Mouse (Mus musculus) forebrain, embryonic 12.5 days (tissue): Measurements from ENCODE around the gene Pak7. TPM values are rescaled to one million over a fixed set of nuclear protein-coding genes. Genes with fewer than 3 reads are reported as not detected.
"Not testable (repeated sequence)": the region's sequence is repeated elsewhere in the genome, so short reads cannot be mapped to it uniquely, and the experiment has no call there.

Source experiments
- ATAC-seq: fragments of 200-750 bp; cut with Nextera tagmentation; 2 replicates; pipeline ENCODE4 v1.8.0; 2017; ENCODE audit warnings: moderate TSS enrichment; ENCODE audit not compliant: low FRiP score
- H3K27ac ChIP-seq: fragments of 300-500 bp; sonication (generic); 2 replicates; pipeline ENCODE4 v1.5.1; 2016; ENCODE audit warnings: mild to moderate bottlenecking
- H3K27me3 ChIP-seq: fragments of 300-500 bp; sonication (generic); 2 replicates; pipeline ENCODE4 v1.6.1; 2016; ENCODE audit warnings: mild to moderate bottlenecking
- H3K36me3 ChIP-seq: fragments of 300-500 bp; sonication (generic); replicated peaks from 2 replicates; pipeline ENCODE4 v1.6.1; 2016; ENCODE audit warnings: mild to moderate bottlenecking
- H3K4me1 ChIP-seq: fragments of 300-500 bp; sonication (generic); 2 replicates; pipeline ENCODE4 v1.6.1; 2016
- H3K4me2 ChIP-seq: fragments of 300-500 bp; sonication (generic); 2 replicates; pipeline ENCODE4 v1.6.1; 2016; ENCODE audit warnings: mild to moderate bottlenecking, moderate library complexity
- H3K4me3 ChIP-seq: fragments of 300-500 bp; sonication (generic); replicated peaks from 2 replicates; pipeline ENCODE4 v1.5.1; 2016; ENCODE audit warnings: mild to moderate bottlenecking
- H3K9ac ChIP-seq: fragments of 300-500 bp; sonication (generic); 2 replicates; pipeline ENCODE4 v1.6.1; 2016; ENCODE audit warnings: mild to moderate bottlenecking
- H3K9me3 ChIP-seq: fragments of 300-500 bp; sonication (generic); 2 replicates; pipeline ENCODE4 v1.6.1; 2016
- WGBS: fragments of 180-500 bp; shearing (Covaris S2); methylation state at CpG from one replicate; pipeline ENCODE4 v1.1.7; 2016; 5-methylcytosine and 5-hydroxymethylcytosine counted together
- polyA plus RNA-seq: library from polyadenylated mRNA; unstranded; fragments of >200 nt; fragmentation: Nextera tagmentation; extraction: Ambion mirVana; gene quantifications from 2 replicates; pipeline ENCODE4 v1.2.1, GENCODE M21; 2016

Gene Pak7
- polyA plus RNA-seq, 1 experiment from 2014 or later, result 15.8 TPM

- H3K4me3 ChIP-seq, result no peak overlapping the region
- H3K4me2 ChIP-seq, result no peak overlapping the region
- H3K27ac ChIP-seq, result no peak overlapping the region
- no peaks in the 10 kb centered on the region for H3K27me3 ChIP-seq
- H3K9ac ChIP-seq, result no peak overlapping the region
- ATAC-seq, result no peak
- no peaks in the 10 kb centered on the region for H3K36me3 ChIP-seq
- no peaks in the 10 kb centered on the region for H3K4me1 ChIP-seq
- 80% methylated on average over 4 of the region's 4 CpGs for WGBS
- no peaks in the 10 kb centered on the region for H3K9me3 ChIP-seq
Observed at GRCm38 (mm10) chr2:136325646-136326045, 62.1 kb downstream of the Pak7 start.

- Histone ChIP-seq H3K9me3 (no peaks in the 10 kb centered on the region), H3K27me3 (no peaks in the 10 kb centered on the region), H3K4me2 (no peak overlapping the region), H3K4me1 (peaks cover 4% of the 10 kb centered on the region; the same call in 1 of the 2 replicates), H3K9ac (no peak overlapping the region), H3K4me3 (no peak overlapping the region), H3K36me3 (no peaks in the 10 kb centered on the region), H3K27ac (0 out of 2 replicates have a peak overlapping the region, but pooled peaks have one; percentile 10)
- ATAC-seq, result peak; percentile 80
- WGBS, result 60% methylated on average over 3 of the region's 3 CpGs
Observed at GRCm38 (mm10) chr2:136309313-136309712, 78.5 kb downstream of the Pak7 start.

GRCm38 (mm10) chr2:136308743-136309142, 79.0 kb downstream of the Pak7 start:
- Histone ChIP-seq H3K9ac (no peak overlapping the region), H3K4me2 (no peak overlapping the region), H3K36me3 (no peaks in the 10 kb centered on the region), H3K9me3 (no peaks in the 10 kb centered on the region), H3K4me3 (no peak overlapping the region), H3K27ac (0 out of 2 replicates have a peak overlapping the region, but pooled peaks have one; percentile 10), H3K4me1 (peaks cover 4% of the 10 kb centered on the region; the same call in 1 of the 2 replicates), H3K27me3 (no peaks in the 10 kb centered on the region)
- WGBS, result 82% methylated on average over 4 of the region's 4 CpGs
- ATAC-seq, result peak; percentile 63

GRCm38 (mm10) chr2:136302201-136302600, 85.6 kb downstream of the Pak7 start:
- H3K9me3 ChIP-seq, result no peaks in the 10 kb centered on the region
- H3K27ac ChIP-seq, result no peak overlapping the region
- H3K4me2 ChIP-seq, result no peak overlapping the region
- no peaks in the 10 kb centered on the region for H3K36me3 ChIP-seq
- no peaks in the 10 kb centered on the region for H3K27me3 ChIP-seq
- no peak for ATAC-seq
- no peak overlapping the region for H3K9ac ChIP-seq
- H3K4me3 ChIP-seq, result no peak overlapping the region
- 79% methylated on average over 2 of the region's 2 CpGs for WGBS
- no peaks in the 10 kb centered on the region for H3K4me1 ChIP-seq

DNA sequence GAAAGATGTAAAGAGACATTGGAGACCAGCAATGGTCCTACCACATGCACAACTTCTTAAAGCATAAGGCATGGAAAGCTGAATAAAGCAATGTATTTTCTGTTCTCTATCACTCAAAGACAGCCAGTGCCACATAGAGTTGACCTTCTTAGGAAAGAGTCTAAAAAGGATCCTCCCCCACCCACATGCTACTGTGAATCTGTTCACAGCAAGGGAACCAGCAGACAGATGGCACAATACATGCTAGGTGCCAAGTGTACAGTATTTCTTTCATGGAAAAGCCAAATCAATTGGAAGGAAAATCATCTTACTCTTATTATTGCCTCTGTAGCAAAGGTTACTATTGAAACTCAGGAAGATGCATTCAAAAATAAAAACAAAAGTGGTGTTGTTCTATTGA, 86.4 kb downstream of the Pak7 start:
- Histone ChIP-seq H3K4me2 (no peak overlapping the region), H3K36me3 (no peaks in the 10 kb centered on the region), H3K4me1 (no peaks in the 10 kb centered on the region), H3K27ac (no peak overlapping the region), H3K9me3 (no peaks in the 10 kb centered on the region), H3K27me3 (no peaks in the 10 kb centered on the region), H3K9ac (no peak overlapping the region), H3K4me3 (no peak overlapping the region)
- ATAC-seq, result no peak

DNA sequence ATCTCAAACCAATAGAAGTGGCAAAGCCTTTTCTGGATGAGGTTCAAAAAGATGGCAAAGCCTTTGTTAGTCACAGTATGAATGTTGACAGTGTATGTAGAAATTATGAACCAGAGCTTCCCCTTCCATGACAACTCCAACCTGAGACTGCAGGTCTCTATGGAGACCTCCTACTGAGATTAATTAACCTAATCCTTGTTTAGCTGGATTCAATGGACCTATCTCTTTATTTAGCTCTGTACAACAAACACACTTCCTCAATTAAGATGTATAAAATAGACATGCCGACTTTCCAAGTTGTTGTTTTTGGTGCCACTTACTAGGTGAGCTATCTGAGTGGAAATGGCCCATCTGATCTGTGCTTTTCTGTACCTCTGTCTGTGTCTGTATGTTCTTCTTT, 90.4 kb downstream of the Pak7 start:
- Histone ChIP-seq H3K4me2 (no peak overlapping the region), H3K36me3 (no peaks in the 10 kb centered on the region), H3K9me3 (no peaks in the 10 kb centered on the region), H3K27ac (no peak overlapping the region), H3K27me3 (no peaks in the 10 kb centered on the region), H3K4me3 (no peak overlapping the region), H3K4me1 (no peaks in the 10 kb centered on the region), H3K9ac (no peak overlapping the region)
- no peak for ATAC-seq
- WGBS, result 52% methylated on average over 1 of the region's 1 CpGs

DNA sequence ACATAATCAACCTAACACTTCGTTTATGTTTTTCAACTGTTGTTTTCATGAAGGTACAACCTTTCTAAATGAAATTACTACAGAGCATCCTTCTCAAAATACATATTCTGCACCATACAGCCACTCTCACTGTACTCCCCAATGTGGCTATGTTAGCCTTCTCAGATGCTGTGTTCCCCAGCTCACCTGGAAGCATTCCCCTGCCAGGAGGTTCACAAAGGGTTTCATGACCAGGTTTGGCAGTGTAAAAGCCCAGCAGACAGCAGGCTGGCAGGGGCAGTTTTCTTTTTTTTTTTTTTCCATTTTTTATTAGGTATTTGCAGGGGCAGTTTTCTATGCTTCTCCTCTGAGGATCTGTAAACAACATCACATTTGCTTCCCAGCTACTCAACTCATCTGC, 105.7 kb downstream of the Pak7 start:
- Histone ChIP-seq H3K27ac (no peak overlapping the region), H3K27me3 (no peaks in the 10 kb centered on the region), H3K9ac (no peak overlapping the region), H3K4me2 (no peak overlapping the region), H3K4me3 (no peak overlapping the region), H3K36me3 (no peaks in the 10 kb centered on the region), H3K9me3 (no peaks in the 10 kb centered on the region), H3K4me1 (no peaks in the 10 kb centered on the region)
- WGBS, result 89% methylated on average over 1 of the region's 1 CpGs
- ATAC-seq, result no peak

- not testable (repeated sequence) for H3K4me3 ChIP-seq, H3K27me3 ChIP-seq, H3K9ac ChIP-seq, H3K36me3 ChIP-seq, H3K27ac ChIP-seq, H3K9me3 ChIP-seq, ATAC-seq, H3K4me1 ChIP-seq, H3K4me2 ChIP-seq
- WGBS, result 86% methylated on average over 4 of the region's 4 CpGs
Observed at GRCm38 (mm10) chr2:136241960-136242359, 145.8 kb downstream of the Pak7 start.

DNA sequence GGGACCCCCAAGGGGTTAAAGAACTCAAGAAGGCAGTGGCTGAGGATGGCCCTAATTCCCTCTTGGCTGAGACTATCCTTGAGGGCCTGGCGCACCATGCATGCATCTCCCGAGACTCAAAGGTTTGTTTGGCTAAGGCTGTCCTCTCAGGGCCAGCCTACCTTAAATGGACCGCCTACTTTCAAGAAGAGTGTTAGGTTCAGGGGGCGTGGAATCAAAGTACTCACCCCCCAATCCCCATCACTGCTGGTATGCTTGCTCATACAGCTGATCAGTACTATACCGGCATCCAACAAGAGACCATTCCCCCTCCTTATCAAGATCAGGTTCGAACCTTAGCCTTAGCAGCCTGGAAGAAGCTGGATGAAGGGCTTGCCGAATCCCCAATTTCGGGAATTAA, 156.5 kb downstream of the Pak7 start:
- H3K4me1 ChIP-seq, result no peaks in the 10 kb centered on the region
- no peaks in the 10 kb centered on the region for H3K27me3 ChIP-seq
- no peak for ATAC-seq
- no peak overlapping the region for H3K4me2 ChIP-seq
- no peaks in the 10 kb centered on the region for H3K36me3 ChIP-seq
- no peak overlapping the region for H3K4me3 ChIP-seq
- 91% methylated on average over 8 of the region's 8 CpGs for WGBS
- H3K9me3 ChIP-seq, result no peaks in the 10 kb centered on the region
- H3K9ac ChIP-seq, result no peak overlapping the region
- no peak overlapping the region for H3K27ac ChIP-seq

DNA sequence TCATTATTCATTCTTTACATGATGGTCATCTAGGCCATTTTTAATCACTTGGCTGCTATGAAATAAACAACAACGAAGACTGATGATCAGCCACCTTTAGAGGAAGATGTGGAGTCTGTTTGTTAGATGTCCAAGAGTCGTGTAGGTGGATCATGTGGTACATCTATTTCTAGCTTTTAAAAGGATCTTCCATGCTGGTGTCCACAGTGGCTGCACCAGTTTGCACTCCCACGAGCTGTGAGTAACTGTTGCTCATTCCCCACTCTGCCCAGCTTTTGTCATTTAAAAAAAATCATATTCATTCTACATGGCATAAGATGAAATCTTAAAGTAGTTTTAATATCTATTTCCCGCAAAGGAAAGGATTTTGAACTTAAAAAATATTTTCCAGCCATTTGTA, 183.7 kb downstream of the Pak7 start:
- 80% methylated on average over 4 of the region's 4 CpGs for WGBS
- H3K36me3 ChIP-seq, result no peaks in the 10 kb centered on the region
- no peaks in the 10 kb centered on the region for H3K4me1 ChIP-seq
- no peak overlapping the region for H3K9ac ChIP-seq
- no peak overlapping the region for H3K4me2 ChIP-seq
- no peaks in the 10 kb centered on the region for H3K9me3 ChIP-seq
- no peak for ATAC-seq
- no peak overlapping the region for H3K27ac ChIP-seq
- H3K4me3 ChIP-seq, result no peak overlapping the region
- no peaks in the 10 kb centered on the region for H3K27me3 ChIP-seq

GRCm38 (mm10) chr2:136175030-136175429, 212.7 kb downstream of the Pak7 start:
- Histone ChIP-seq H3K4me2 (no peak overlapping the region), H3K27me3 (no peaks in the 10 kb centered on the region), H3K9me3 (no peaks in the 10 kb centered on the region), H3K4me3 (no peak overlapping the region), H3K27ac (no peak overlapping the region), H3K36me3 (no peaks in the 10 kb centered on the region), H3K9ac (no peak overlapping the region), H3K4me1 (no peaks in the 10 kb centered on the region)
- no peak for ATAC-seq
- 73% methylated on average over 3 of the region's 3 CpGs for WGBS

GRCm38 (mm10) chr2:136150752-136151151, 237.0 kb downstream of the Pak7 start:
- no peak for ATAC-seq
- Histone ChIP-seq H3K36me3 (no peaks in the 10 kb centered on the region), H3K9me3 (no peaks in the 10 kb centered on the region), H3K4me1 (peaks cover 3% of the 10 kb centered on the region; the same call in 1 of the 2 replicates), H3K4me2 (no peak overlapping the region), H3K27me3 (no peaks in the 10 kb centered on the region), H3K4me3 (no peak overlapping the region), H3K27ac (no peak overlapping the region), H3K9ac (no peak overlapping the region)
- 90% methylated on average over 7 of the region's 7 CpGs for WGBS

GRCm38 (mm10) chr2:136149530-136149929, 238.2 kb downstream of the Pak7 start:
- Histone ChIP-seq H3K27me3 (no peaks in the 10 kb centered on the region), H3K27ac (no peak overlapping the region), H3K4me3 (no peak overlapping the region), H3K9me3 (no peaks in the 10 kb centered on the region), H3K9ac (no peak overlapping the region), H3K36me3 (no peaks in the 10 kb centered on the region), H3K4me2 (no peak overlapping the region), H3K4me1 (peaks cover 3% of the 10 kb centered on the region; the same call in 1 of the 2 replicates)
- 42% methylated on average over 4 of the region's 4 CpGs for WGBS
- peak; percentile 44 for ATAC-seq
